Mouse (Mus musculus): ENCODE data around the gene BC025446. TPM values are rescaled to one million over a fixed set of nuclear protein-coding genes. Genes with fewer than 3 reads are reported as not detected.

Gene BC025446
- polyA plus RNA-seq (2014; fragmentation: Illumina TruSeq; extraction: RNeasy Lipid Tissue Mini Kit (QIAGEN cat#74804); ENCODE audit: low read depth, low replicate concordance): not detected

GRCm38 (mm10) chr15:75215778-75216691, at the start of gene BC025446:
Gene BC025446 (plus strand): TSS chr15:75216376.

GRCm38 (mm10) chr15:75268121-75268520, 51.9 kb downstream of the BC025446 start, which contains the start of gene Ly6f:
Gene Ly6f (plus strand): TSS chr15:75268421.

Other genes starting within 250 kb of the BC025446 start
- not detected for gene Ly6i, start 232.9 kb upstream of the BC025446 start, polyA plus RNA-seq (2014; fragmentation: Illumina TruSeq; extraction: RNeasy Lipid Tissue Mini Kit (QIAGEN cat#74804); ENCODE audit: low read depth, low replicate concordance)
- 210 TPM for gene Ly6a, start 218.3 kb upstream of the BC025446 start, polyA plus RNA-seq (2014; fragmentation: Illumina TruSeq; extraction: RNeasy Lipid Tissue Mini Kit (QIAGEN cat#74804); ENCODE audit: low read depth, low replicate concordance)
- gene Ly6c1, start 167.5 kb upstream of the BC025446 start, polyA plus RNA-seq (2014; fragmentation: Illumina TruSeq; extraction: RNeasy Lipid Tissue Mini Kit (QIAGEN cat#74804); ENCODE audit: low read depth, low replicate concordance): 306 TPM
- 1.9 TPM for gene Ly6c2, start 104.4 kb upstream of the BC025446 start, polyA plus RNA-seq (2014; fragmentation: Illumina TruSeq; extraction: RNeasy Lipid Tissue Mini Kit (QIAGEN cat#74804); ENCODE audit: low read depth, low replicate concordance)
- gene Ly6g, start 61.1 kb upstream of the BC025446 start, polyA plus RNA-seq (2014; fragmentation: Illumina TruSeq; extraction: RNeasy Lipid Tissue Mini Kit (QIAGEN cat#74804); ENCODE audit: low read depth, low replicate concordance): not detected
- gene Ly6f, start 52.0 kb downstream of the BC025446 start, polyA plus RNA-seq (2014; fragmentation: Illumina TruSeq; extraction: RNeasy Lipid Tissue Mini Kit (QIAGEN cat#74804); ENCODE audit: low read depth, low replicate concordance): not detected